Mouse (Mus musculus): ENCODE results near the gene Sval1. TPM values are rescaled to one million over a fixed set of nuclear protein-coding genes. Genes with fewer than 3 reads are reported as not detected.

Sval1 gene
- polyA plus RNA-seq (2017; shearing (Covaris generic)), result not detected

GRCm38 (mm10) chr6:41951330-41951729, at the start of gene Sval1:
TSS of gene Sval1 (plus strand) at chr6:41951630.

DNA sequence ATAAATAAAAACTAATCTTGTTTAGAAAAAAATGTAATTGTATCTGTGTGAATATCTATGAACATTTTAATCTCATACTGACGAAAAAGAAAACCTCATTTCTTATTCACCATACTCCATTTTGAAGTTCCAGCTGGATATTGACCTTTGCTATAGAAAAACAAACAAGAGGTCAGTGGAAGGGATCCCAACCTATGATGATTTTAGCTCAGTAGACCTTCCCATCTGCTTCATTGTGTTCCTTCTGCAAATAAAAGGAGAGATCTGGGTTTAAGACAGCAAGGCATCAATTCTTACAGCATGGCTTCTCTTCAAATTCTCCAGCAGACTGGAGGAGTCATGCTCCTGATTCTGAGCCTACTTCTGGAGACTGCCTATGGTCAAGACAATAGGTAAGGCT, 16.4 kb downstream of the Sval1 start, which contains the start of gene Sval3:
Gene Sval3 (plus strand): TSS at position 301 of the 400 bp plus-strand sequence.

Other genes with a start within 250 kb of the Sval1 start
- not detected for gene Kel, start 247.3 kb upstream of the Sval1 start, polyA plus RNA-seq (2017; shearing (Covaris generic))
- gene Olfr459, start 176.5 kb upstream of the Sval1 start, polyA plus RNA-seq (2017; shearing (Covaris generic)), result not detected
- gene Pip, start 104.1 kb upstream of the Sval1 start, polyA plus RNA-seq (2017; shearing (Covaris generic)), result not detected
- gene Sval2, start 98.6 kb upstream of the Sval1 start, polyA plus RNA-seq (2017; shearing (Covaris generic)), result not detected
- gene Sval3, start 16.5 kb downstream of the Sval1 start, polyA plus RNA-seq (2017; shearing (Covaris generic)), result not detected
- gene Sva, start 86.8 kb downstream of the Sval1 start, polyA plus RNA-seq (2017; shearing (Covaris generic)), result not detected
- gene Tas2r139, start 189.3 kb downstream of the Sval1 start, polyA plus RNA-seq (2017; shearing (Covaris generic)), result not detected

Measured in effector memory CD4-positive, alpha-beta T cell, adult 7 months (primary cell).